Mouse (Mus musculus) olfactory bulb, adult 2 months (tissue): ENCODE results near the gene Adamtsl1.

Experiments used
- CTCF ChIP-seq: fragments of 200-500 bp; IDR thresholded peaks from 2 replicates; pipeline ENCODE4 v1.5.1; 2012; ENCODE audit warnings: low read depth, mild to moderate bottlenecking, low read length, moderate library complexity; ENCODE audit not compliant: insufficient read depth
- POLR2A ChIP-seq: fragments of 200-500 bp; IDR thresholded peaks from 2 replicates; pipeline ENCODE4 v1.6.1; 2012; ENCODE audit warnings: mild to moderate bottlenecking, low read depth, low read length, moderate library complexity; ENCODE audit not compliant: insufficient read depth

GRCm38 (mm10) chr4:86385121-86385520, 871.1 kb downstream of the Adamtsl1 start:
- TF ChIP-seq CTCF (no peak), POLR2A (no peak)
